Mouse (Mus musculus): Measurements from ENCODE around the gene Slc30a6. TPM values are rescaled to one million over a fixed set of nuclear protein-coding genes. Genes with fewer than 3 reads are reported as not detected.

Gene Slc30a6
- 23.7 and 28.6 TPM in 2 replicates for polyA plus RNA-seq (2015; fragmentation: Nextera tagmentation; extraction: Ambion mirVana)

DNA sequence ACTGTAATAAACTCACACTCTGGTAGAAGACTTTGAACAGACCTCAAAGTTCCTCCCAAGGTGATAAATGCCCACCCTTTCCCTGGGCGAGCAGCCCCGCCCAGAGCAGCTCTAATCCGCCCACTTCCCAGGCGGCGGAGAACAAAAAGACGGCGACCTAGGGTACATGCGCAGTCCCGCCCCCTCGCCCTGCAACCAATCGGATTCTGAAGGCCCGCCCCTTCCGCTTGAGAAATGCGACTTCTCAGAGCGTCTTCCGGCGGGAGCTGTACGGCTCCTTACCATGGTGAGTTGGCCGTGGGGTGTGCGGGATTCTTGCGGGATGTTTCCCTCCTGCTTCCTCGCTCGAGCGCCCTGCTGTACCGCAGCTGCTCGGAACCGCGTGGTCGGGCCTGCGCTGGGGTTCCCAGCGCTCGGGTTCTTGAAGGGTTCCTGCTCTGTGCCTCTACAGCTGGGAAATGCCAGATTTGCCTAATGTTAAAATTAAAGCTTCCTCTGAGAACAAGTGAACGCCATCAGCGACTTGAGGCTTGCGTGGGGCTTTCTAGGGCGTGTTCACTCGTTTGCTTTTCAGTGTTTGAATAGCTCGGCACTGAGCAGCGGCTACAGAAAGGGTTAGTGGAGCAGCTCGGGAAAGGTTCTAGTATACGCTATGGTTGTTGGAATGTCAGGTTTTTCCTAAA is at the start of gene Slc30a6:
Gene Slc30a6, plus strand, starts transcription at position 226 of the 683 bp plus-strand sequence.
- WGBS, result under 1% methylated on average over 41 of the region's 41 CpGs
- Histone ChIP-seq H3K27me3 (no peaks in the 10 kb centered on the region), H3K9me3 (replicated peaks) (no peaks in the 10 kb centered on the region), H3K27ac (peak within 1 kb of the TSS; percentile 88), H3K4me2 (peak within 1 kb of the TSS; percentile 71), H3K4me3 (peak within 1 kb of the TSS; percentile 91), H3K9ac (peak within 1 kb of the TSS; percentile 98), H3K4me1 (replicated peaks) (peaks cover 11% of the 10 kb centered on the region), H3K36me3 (no peaks in the 10 kb centered on the region)
- ATAC-seq (replicated peaks; ENCODE audit: insufficient number of reproducible peaks, insufficient read depth, low FRiP score, low read depth), result peak; percentile 99

GRCm38 (mm10) chr17:74363592-74363991 is 31.8 kb upstream of the Slc30a6 start:
- 74% methylated on average over 1 of the region's 1 CpGs for WGBS
- H3K9me3 ChIP-seq (replicated peaks), result no peaks in the 10 kb centered on the region
- H3K27me3 ChIP-seq, result no peaks in the 10 kb centered on the region
- H3K36me3 ChIP-seq, result peaks cover 20% of the 10 kb centered on the region
- no peak overlapping the region for H3K27ac ChIP-seq
- no peak overlapping the region for H3K4me3 ChIP-seq
- H3K9ac ChIP-seq, result no peak overlapping the region
- no peak overlapping the region for H3K4me2 ChIP-seq
- no peaks in the 10 kb centered on the region for H3K4me1 ChIP-seq (replicated peaks)
- no peak for ATAC-seq (replicated peaks; ENCODE audit: insufficient number of reproducible peaks, insufficient read depth, low FRiP score, low read depth)

GRCm38 (mm10) chr17:74376916-74377315 is 18.5 kb upstream of the Slc30a6 start:
- H3K36me3 ChIP-seq, result peaks cover 59% of the 10 kb centered on the region
- no peak for ATAC-seq (replicated peaks; ENCODE audit: insufficient number of reproducible peaks, insufficient read depth, low FRiP score, low read depth)
- no peak overlapping the region for H3K27ac ChIP-seq
- H3K4me3 ChIP-seq, result no peak overlapping the region
- no peaks in the 10 kb centered on the region for H3K27me3 ChIP-seq
- no peaks in the 10 kb centered on the region for H3K4me1 ChIP-seq (replicated peaks)
- WGBS, result 92% methylated on average over 1 of the region's 1 CpGs
- no peak overlapping the region for H3K9ac ChIP-seq
- H3K4me2 ChIP-seq, result no peak overlapping the region
- H3K9me3 ChIP-seq (replicated peaks), result no peaks in the 10 kb centered on the region

- Histone ChIP-seq H3K4me2 (no peak overlapping the region), H3K9me3 (replicated peaks) (no peaks in the 10 kb centered on the region), H3K4me3 (no peak overlapping the region), H3K27me3 (no peaks in the 10 kb centered on the region), H3K36me3 (peaks cover 46% of the 10 kb centered on the region), H3K27ac (no peak overlapping the region), H3K4me1 (replicated peaks) (no peaks in the 10 kb centered on the region), H3K9ac (no peak overlapping the region)
- ATAC-seq (replicated peaks; ENCODE audit: insufficient number of reproducible peaks, insufficient read depth, low FRiP score, low read depth), result no peak
Measured at GRCm38 (mm10) chr17:74386657-74387056, 8.8 kb upstream of the Slc30a6 start.

GRCm38 (mm10) chr17:74389847-74390246 is 5.6 kb upstream of the Slc30a6 start:
- Histone ChIP-seq H3K36me3 (peaks cover 25% of the 10 kb centered on the region), H3K27ac (no peak overlapping the region), H3K4me2 (no peak overlapping the region), H3K27me3 (no peaks in the 10 kb centered on the region), H3K4me3 (no peak overlapping the region), H3K4me1 (replicated peaks) (no peaks in the 10 kb centered on the region; the same call in 1 of the 2 replicates), H3K9me3 (replicated peaks) (no peaks in the 10 kb centered on the region), H3K9ac (no peak overlapping the region)
- WGBS, result 75% methylated on average over 3 of the region's 3 CpGs
- no peak for ATAC-seq (replicated peaks; ENCODE audit: insufficient number of reproducible peaks, insufficient read depth, low FRiP score, low read depth)

DNA sequence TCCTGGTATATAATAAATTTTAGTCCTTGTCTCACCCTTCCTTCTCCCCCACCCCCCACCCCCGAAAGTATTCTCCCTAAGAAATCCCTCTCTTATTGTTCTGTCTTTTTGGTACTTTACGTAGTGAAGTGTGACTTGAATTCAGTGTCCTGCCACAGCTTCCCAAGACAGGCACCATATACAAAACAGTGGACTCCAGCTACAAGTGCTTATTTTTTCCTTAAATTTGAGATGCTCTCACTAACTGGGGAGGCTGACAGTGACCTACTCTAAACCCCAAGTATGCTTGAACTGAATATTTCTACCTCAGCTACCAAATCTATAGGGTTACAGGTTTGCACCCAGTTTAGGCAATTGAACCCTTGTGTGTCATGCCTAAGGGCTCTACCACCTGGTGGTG is 1.0 kb upstream of the Slc30a6 start:
- Histone ChIP-seq H3K4me3 (no peak overlapping the region), H3K36me3 (0 out of 2 replicates have a peak, but pooled peaks cover 4% of the 10 kb centered on the region), H3K9me3 (replicated peaks) (no peaks in the 10 kb centered on the region), H3K27ac (no peak overlapping the region), H3K27me3 (no peaks in the 10 kb centered on the region), H3K4me2 (peak overlapping the region; percentile 71; the same call in 1 of the 2 replicates), H3K4me1 (replicated peaks) (peaks cover 11% of the 10 kb centered on the region), H3K9ac (no peak overlapping the region)
- no peak for ATAC-seq (replicated peaks; ENCODE audit: insufficient number of reproducible peaks, insufficient read depth, low FRiP score, low read depth)
- WGBS, result 76% methylated on average over 2 of the region's 2 CpGs

DNA sequence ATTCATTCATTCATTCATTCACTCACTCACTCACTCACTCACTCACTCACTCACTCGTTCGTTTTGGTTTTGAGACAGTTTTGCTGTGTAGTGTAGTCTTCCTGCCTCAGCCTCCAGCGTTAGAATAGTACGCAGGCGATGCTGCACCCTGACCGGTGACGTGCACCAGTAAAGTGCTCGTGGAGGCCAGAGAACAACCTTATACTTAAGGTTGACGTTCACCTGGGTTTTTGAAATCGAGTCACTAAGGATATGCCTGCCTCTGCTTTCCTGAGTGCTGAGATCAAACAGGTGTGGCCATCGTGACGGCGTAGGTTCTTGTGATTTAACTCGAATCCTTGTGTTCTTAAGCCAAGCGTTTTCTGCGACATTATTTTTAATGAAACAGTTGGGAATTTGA is 553 bp upstream of the Slc30a6 start:
- H3K27me3 ChIP-seq, result no peaks in the 10 kb centered on the region
- no peaks in the 10 kb centered on the region for H3K9me3 ChIP-seq (replicated peaks)
- 22% methylated on average over 16 of the region's 16 CpGs for WGBS
- H3K9ac ChIP-seq, result peak overlapping the region; percentile 40
- peak overlapping the region; percentile 50 for H3K27ac ChIP-seq
- peak overlapping the region; percentile 71 for H3K4me2 ChIP-seq
- peak overlapping the region; percentile 91 for H3K4me3 ChIP-seq
- ATAC-seq (replicated peaks; ENCODE audit: insufficient number of reproducible peaks, insufficient read depth, low FRiP score, low read depth), result 0 out of 2 replicates have a peak, but pooled peaks have one; percentile 11
- peaks cover 11% of the 10 kb centered on the region for H3K4me1 ChIP-seq (replicated peaks)
- 0 out of 2 replicates have a peak, but pooled peaks cover 4% of the 10 kb centered on the region for H3K36me3 ChIP-seq

- no peak for ATAC-seq (replicated peaks; ENCODE audit: insufficient number of reproducible peaks, insufficient read depth, low FRiP score, low read depth)
- H3K9me3 ChIP-seq (replicated peaks), result no peaks in the 10 kb centered on the region
- H3K4me3 ChIP-seq, result peak overlapping the region; percentile 91; the same call in 1 of the 2 replicates
- no peaks in the 10 kb centered on the region for H3K27me3 ChIP-seq
- WGBS, result 70% methylated on average over 4 of the region's 4 CpGs
- H3K4me2 ChIP-seq, result peak overlapping the region; percentile 71
- H3K4me1 ChIP-seq (replicated peaks), result peaks cover 11% of the 10 kb centered on the region
- no peak overlapping the region for H3K27ac ChIP-seq
- no peak overlapping the region for H3K9ac ChIP-seq
- no peaks in the 10 kb centered on the region for H3K36me3 ChIP-seq
Measured at GRCm38 (mm10) chr17:74396766-74397165, 1.4 kb downstream of the Slc30a6 start.

GRCm38 (mm10) chr17:74397173-74397572 is 1.8 kb downstream of the Slc30a6 start:
- Histone ChIP-seq H3K36me3 (0 out of 2 replicates have a peak, but pooled peaks cover 3% of the 10 kb centered on the region), H3K4me2 (no peak overlapping the region), H3K27ac (no peak overlapping the region), H3K9me3 (replicated peaks) (no peaks in the 10 kb centered on the region), H3K4me1 (replicated peaks) (peaks cover 11% of the 10 kb centered on the region), H3K4me3 (no peak overlapping the region), H3K27me3 (no peaks in the 10 kb centered on the region), H3K9ac (no peak overlapping the region)
- 92% methylated on average over 2 of the region's 2 CpGs for whole genome bisulfite sequencing
- no peak for ATAC-seq (replicated peaks; ENCODE audit: insufficient number of reproducible peaks, insufficient read depth, low FRiP score, low read depth)

- 87% methylated on average over 12 of the region's 12 CpGs for WGBS
- no peaks in the 10 kb centered on the region for H3K4me1 ChIP-seq (replicated peaks)
- H3K9me3 ChIP-seq (replicated peaks), result no peaks in the 10 kb centered on the region
- H3K4me2 ChIP-seq, result no peak overlapping the region
- peaks cover 45% of the 10 kb centered on the region for H3K36me3 ChIP-seq
- no peak overlapping the region for H3K27ac ChIP-seq
- ATAC-seq (replicated peaks; ENCODE audit: insufficient number of reproducible peaks, insufficient read depth, low FRiP score, low read depth), result no peak
- no peak overlapping the region for H3K9ac ChIP-seq
- no peaks in the 10 kb centered on the region for H3K27me3 ChIP-seq
- H3K4me3 ChIP-seq, result no peak overlapping the region
Measured at GRCm38 (mm10) chr17:74402486-74403222, 7.2 kb downstream of the Slc30a6 start.

DNA sequence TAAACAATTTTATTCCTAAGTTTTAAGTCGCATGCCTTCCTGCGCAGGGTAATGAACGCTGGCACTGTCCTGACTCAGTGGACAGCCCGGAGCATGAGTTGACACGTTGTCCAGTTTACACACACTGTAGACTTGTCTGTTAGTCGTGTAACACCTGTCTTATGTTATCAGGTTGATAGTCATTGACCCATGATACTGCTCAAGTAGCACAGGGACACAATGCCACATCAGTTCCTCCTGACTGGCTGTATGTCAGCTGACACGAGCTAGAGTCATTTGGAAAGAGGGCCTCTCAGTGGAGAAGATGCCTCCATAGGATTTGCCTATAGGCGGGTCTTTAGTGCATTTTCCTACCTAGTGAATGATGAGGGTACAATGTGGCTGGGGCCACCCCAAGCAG is 11.1 kb downstream of the Slc30a6 start:
- Histone ChIP-seq H3K27me3 (no peaks in the 10 kb centered on the region), H3K4me3 (no peak overlapping the region), H3K4me1 (replicated peaks) (0 out of 2 replicates have a peak, but pooled peaks cover 2% of the 10 kb centered on the region), H3K9me3 (replicated peaks) (no peaks in the 10 kb centered on the region), H3K4me2 (no peak overlapping the region), H3K27ac (no peak overlapping the region), H3K9ac (no peak overlapping the region), H3K36me3 (peaks cover 55% of the 10 kb centered on the region)
- ATAC-seq (replicated peaks; ENCODE audit: insufficient number of reproducible peaks, insufficient read depth, low FRiP score, low read depth), result no peak
- 79% methylated on average over 8 of the region's 8 CpGs for WGBS

Measured in heart, embryonic 15.5 days (tissue).